Mouse (Mus musculus) forebrain, embryonic 16.5 days (tissue): ENCODE results near the gene Tas2r119. TPM values are rescaled to one million over a fixed set of nuclear protein-coding genes. Genes with fewer than 3 reads are reported as not detected.

Experiments used
- polyA plus RNA-seq: library from polyadenylated mRNA; unstranded; fragments of >200 nt; fragmentation: Nextera tagmentation; extraction: Ambion mirVana; gene quantifications from 2 replicates; pipeline ENCODE4 v1.2.1, GENCODE M21; 2015

Gene Tas2r119
- polyA plus RNA-seq, 1 experiment from 2014 or later: not detected

Other genes starting within 250 kb of the Tas2r119 start
- 12.1 and 13.5 TPM in 2 replicates for gene Sema5a, start 67.5 kb downstream of the Tas2r119 start, polyA plus RNA-seq